Mouse (Mus musculus): ENCODE measurements around the gene Sfxn2. TPM values are rescaled to one million over a fixed set of nuclear protein-coding genes. Genes with fewer than 3 reads are reported as not detected.
A peak's percentile ranks its signal among the peaks of the same experiment; 100 is the strongest.

Gene Sfxn2
- polyA plus RNA-seq, 2 experiments: 7.4 to 15.0 TPM

DNA sequence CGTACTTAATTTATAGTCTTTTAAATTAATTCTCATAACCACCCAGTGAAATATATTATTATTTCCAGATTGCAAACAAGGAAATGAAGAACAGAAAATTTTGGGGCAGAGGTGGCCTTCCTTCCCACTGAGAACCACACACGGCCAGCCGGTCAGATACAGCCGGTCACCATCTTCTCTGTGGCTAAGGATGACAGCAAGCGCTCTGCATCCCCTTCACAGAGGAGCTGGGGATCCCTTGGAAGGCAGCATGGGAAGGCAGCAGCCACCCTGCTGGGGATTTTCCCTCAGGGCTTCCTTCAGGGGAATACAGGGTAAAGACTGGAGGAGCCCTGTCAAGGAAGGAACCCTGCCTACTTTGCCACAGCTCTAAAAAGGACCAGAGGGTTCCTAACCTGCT, 39.6 kb upstream of the Sfxn2 start:
- H3K36me3 ChIP-seq (replicated peaks; ENCODE audit: control insufficient read depth, insufficient read depth, low read depth): no peaks in the 10 kb centered on the region
- H3K4me1 ChIP-seq (replicated peaks; ENCODE audit: control insufficient read depth in 2 of 2, insufficient read depth in 2 of 2, low read length in 1 of 2): peaks cover 20 to 29% of the 10 kb centered on the region in 2 experiments
- ATAC-seq (ENCODE audit: insufficient read depth) (no peak), DNase-seq (ENCODE audit: low read depth in 3 of 3, low spot score in 3 of 3) (no peak)
- no peak overlapping the region for H3K4me3 ChIP-seq (ENCODE audit: insufficient read depth in 1 of 2, low read depth in 2 of 2, low read length in 2 of 2)
- H3K4me2 ChIP-seq (ENCODE audit: low read depth): no peak overlapping the region
- no peak for TF ChIP-seq EP300 (IDR thresholded peaks at IDR 0.05; ENCODE audit: low read depth)
- no peak for TF ChIP-seq CTCF (IDR thresholded peaks at IDR 0.05; ENCODE audit: low read depth)
- 73% methylated on average over 5 of the region's 5 CpGs for WGBS (ENCODE audit: insufficient replicate concordance)
- no peaks in the 10 kb centered on the region for H3K27me3 ChIP-seq (ENCODE audit: control insufficient read depth, insufficient read depth, low read length)
- no peaks in the 10 kb centered on the region for H3K9me3 ChIP-seq (ENCODE audit: control insufficient read depth, low read length)
- H3K27ac ChIP-seq: no peak overlapping the region
- no peak overlapping the region for H3K9ac ChIP-seq (replicated peaks)

DNA sequence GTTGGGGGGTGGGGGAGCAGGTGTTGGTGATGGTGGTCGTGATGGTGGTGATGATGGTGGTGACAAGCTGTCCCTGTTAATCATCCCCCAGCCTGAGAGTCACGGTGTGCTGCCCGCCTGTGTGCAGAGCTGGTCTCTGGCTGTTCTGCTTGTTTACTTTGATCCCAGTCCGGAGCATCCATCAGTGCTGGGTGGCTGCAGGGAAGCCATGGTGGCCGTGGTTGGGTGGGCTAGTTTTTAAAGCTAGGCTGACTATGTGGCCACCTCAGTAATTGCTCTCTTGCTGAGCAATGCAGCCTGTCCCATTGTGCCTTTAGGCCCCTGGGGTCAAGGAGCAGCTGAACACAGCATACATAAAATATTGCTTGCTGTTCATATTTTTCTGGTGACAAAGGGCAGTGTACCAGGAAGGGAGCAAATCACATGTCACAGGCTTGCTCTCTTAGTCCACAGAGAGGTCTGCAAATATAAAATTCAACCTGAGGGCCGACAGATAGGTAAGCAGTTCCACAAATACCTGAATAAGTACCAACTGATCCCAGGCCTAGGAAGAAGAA, 38.5 kb upstream of the Sfxn2 start:
- 44% methylated on average over 6 of the region's 6 CpGs for WGBS (ENCODE audit: insufficient replicate concordance)
- Histone ChIP-seq H3K36me3 (replicated peaks; ENCODE audit: control insufficient read depth, insufficient read depth, low read depth) (no peaks in the 10 kb centered on the region), H3K4me1 (replicated peaks; ENCODE audit: control insufficient read depth in 2 of 2, insufficient read depth in 2 of 2, low read length in 1 of 2) (peaks cover 15 to 25% of the 10 kb centered on the region in 2 experiments), H3K9me3 (ENCODE audit: control insufficient read depth, low read length) (no peaks in the 10 kb centered on the region), H3K4me3 (ENCODE audit: insufficient read depth in 1 of 2, low read depth in 2 of 2, low read length in 2 of 2) (no peak overlapping the region), H3K4me2 (ENCODE audit: low read depth) (no peak overlapping the region), H3K9ac (replicated peaks) (no peak overlapping the region), H3K27me3 (ENCODE audit: control insufficient read depth, insufficient read depth, low read length) (no peaks in the 10 kb centered on the region), H3K27ac (no peak overlapping the region)
- TF ChIP-seq EP300 (IDR thresholded peaks at IDR 0.05; ENCODE audit: low read depth) (no peak), CTCF (IDR thresholded peaks at IDR 0.05; ENCODE audit: low read depth) (no peak)
- no peak for ATAC-seq (ENCODE audit: insufficient read depth)
- no peak for DNase-seq (ENCODE audit: low read depth in 3 of 3, low spot score in 3 of 3)

DNA sequence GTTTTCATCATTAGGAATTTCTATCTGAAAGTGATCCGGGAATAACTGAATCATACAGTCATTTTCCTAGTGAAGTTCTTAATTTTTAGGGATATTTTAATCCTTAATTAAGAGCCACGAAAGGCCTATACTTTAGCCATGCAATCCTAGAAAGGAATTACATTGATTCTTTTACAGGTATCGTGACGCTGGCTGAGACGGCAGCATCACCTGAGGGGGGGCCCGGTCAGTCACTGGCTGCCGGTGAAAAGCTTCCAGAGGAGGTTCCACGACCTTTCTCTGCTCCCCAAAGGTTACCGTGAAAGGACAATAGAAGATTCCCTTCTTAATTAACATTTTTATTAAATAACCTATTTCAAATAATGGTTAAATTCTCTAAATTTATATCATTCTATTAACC, 35.8 kb upstream of the Sfxn2 start:
- Histone ChIP-seq H3K4me1 (replicated peaks; ENCODE audit: control insufficient read depth in 2 of 2, insufficient read depth in 2 of 2, low read length in 1 of 2) (peaks cover 2 to 7% of the 10 kb centered on the region in 2 experiments), H3K27ac (no peak overlapping the region), H3K4me3 (ENCODE audit: insufficient read depth in 1 of 2, low read depth in 2 of 2, low read length in 2 of 2) (no peak overlapping the region), H3K36me3 (replicated peaks; ENCODE audit: control insufficient read depth, insufficient read depth, low read depth) (no peaks in the 10 kb centered on the region), H3K4me2 (ENCODE audit: low read depth) (no peak overlapping the region), H3K27me3 (ENCODE audit: control insufficient read depth, insufficient read depth, low read length) (no peaks in the 10 kb centered on the region), H3K9me3 (ENCODE audit: control insufficient read depth, low read length) (no peaks in the 10 kb centered on the region), H3K9ac (replicated peaks) (no peak overlapping the region)
- TF ChIP-seq EP300 (IDR thresholded peaks at IDR 0.05; ENCODE audit: low read depth): no peak
- no peak for TF ChIP-seq CTCF (IDR thresholded peaks at IDR 0.05; ENCODE audit: low read depth)
- WGBS (ENCODE audit: insufficient replicate concordance): 81% methylated on average over 9 of the region's 9 CpGs
- DNase-seq (ENCODE audit: low read depth in 3 of 3, low spot score in 3 of 3): no peak
- no peak for ATAC-seq (ENCODE audit: insufficient read depth)

DNA sequence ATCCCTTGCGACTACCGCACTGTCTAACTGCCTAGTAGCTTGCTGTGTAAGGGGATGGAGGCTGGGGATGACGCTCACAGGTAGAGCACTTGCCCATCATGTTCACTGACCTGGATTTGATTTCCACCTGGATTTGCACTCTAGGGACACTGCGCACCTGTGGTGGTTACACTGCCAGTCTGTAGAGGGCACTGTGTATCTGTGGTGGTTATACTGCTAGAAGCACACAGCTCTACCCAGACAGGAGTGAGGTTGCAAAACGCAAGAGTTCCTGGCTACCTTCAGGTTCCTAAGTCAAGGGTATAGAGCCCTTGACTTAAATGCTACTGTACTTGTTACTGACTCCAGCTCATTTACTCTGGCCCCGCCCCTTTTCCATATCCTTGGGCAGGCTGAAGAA, 35.0 kb upstream of the Sfxn2 start:
- no peak for DNase-seq (ENCODE audit: low read depth in 3 of 3, low spot score in 3 of 3)
- no peak for ATAC-seq (ENCODE audit: insufficient read depth)

DNA sequence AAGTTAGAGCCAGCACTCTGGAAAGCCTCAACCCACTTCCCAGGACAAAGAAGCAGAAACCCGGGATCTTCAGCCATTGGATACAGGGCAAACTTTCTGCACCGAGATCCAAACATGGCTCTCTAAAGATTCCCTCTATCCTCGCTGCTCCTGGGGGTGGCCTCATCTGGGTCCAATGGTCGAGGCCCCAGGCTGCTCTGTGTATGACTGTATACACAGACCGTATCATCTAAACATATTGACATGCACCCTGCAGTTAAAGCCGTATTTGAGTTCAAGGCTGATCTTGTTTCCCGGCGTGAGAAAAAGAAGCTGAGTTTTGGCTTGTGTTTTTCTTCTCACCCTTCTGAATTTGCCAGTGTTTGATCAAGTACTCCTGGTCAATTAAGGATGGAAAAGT, 30.4 kb upstream of the Sfxn2 start:
- DNase-seq (ENCODE audit: low read depth in 3 of 3, low spot score in 3 of 3): no peak
- Histone ChIP-seq H3K4me1 (replicated peaks; ENCODE audit: control insufficient read depth in 2 of 2, insufficient read depth in 2 of 2, low read length in 1 of 2) (peaks cover 0 to 7% of the 10 kb centered on the region in 2 experiments; a peak in 1 of 4 replicates), H3K27ac (no peak overlapping the region), H3K27me3 (ENCODE audit: control insufficient read depth, insufficient read depth, low read length) (no peaks in the 10 kb centered on the region), H3K4me2 (ENCODE audit: low read depth) (no peak overlapping the region; the same call in 1 of the 2 replicates), H3K36me3 (replicated peaks; ENCODE audit: control insufficient read depth, insufficient read depth, low read depth) (no peaks in the 10 kb centered on the region), H3K9me3 (ENCODE audit: control insufficient read depth, low read length) (no peaks in the 10 kb centered on the region), H3K9ac (replicated peaks) (no peak overlapping the region), H3K4me3 (ENCODE audit: insufficient read depth in 1 of 2, low read depth in 2 of 2, low read length in 2 of 2) (no peak overlapping the region)
- 64% methylated on average over 8 of the region's 8 CpGs for WGBS (ENCODE audit: insufficient replicate concordance)
- no peak for ATAC-seq (ENCODE audit: insufficient read depth)
- TF ChIP-seq CTCF (IDR thresholded peaks at IDR 0.05; ENCODE audit: low read depth) (no peak), EP300 (IDR thresholded peaks at IDR 0.05; ENCODE audit: low read depth) (no peak)

More for the DNA sequence above, 35.0 kb upstream of the Sfxn2 start:
- no peak overlapping the region for H3K4me3 ChIP-seq (ENCODE audit: insufficient read depth in 1 of 2, low read depth in 2 of 2, low read length in 2 of 2)
- 75% methylated on average over 6 of the region's 6 CpGs for WGBS (ENCODE audit: insufficient replicate concordance)
- no peaks in the 10 kb centered on the region for H3K36me3 ChIP-seq (replicated peaks; ENCODE audit: control insufficient read depth, insufficient read depth, low read depth)
- peaks cover 0 to 3% of the 10 kb centered on the region in 2 experiments; a peak in 1 of 4 replicates for H3K4me1 ChIP-seq (replicated peaks; ENCODE audit: control insufficient read depth in 2 of 2, insufficient read depth in 2 of 2, low read length in 1 of 2)
- no peaks in the 10 kb centered on the region for H3K9me3 ChIP-seq (ENCODE audit: control insufficient read depth, low read length)
- no peaks in the 10 kb centered on the region for H3K27me3 ChIP-seq (ENCODE audit: control insufficient read depth, insufficient read depth, low read length)
- H3K27ac ChIP-seq: no peak overlapping the region
- no peak for TF ChIP-seq EP300 (IDR thresholded peaks at IDR 0.05; ENCODE audit: low read depth)
- TF ChIP-seq CTCF (IDR thresholded peaks at IDR 0.05; ENCODE audit: low read depth): peak; percentile 73
- H3K9ac ChIP-seq (replicated peaks): no peak overlapping the region
- no peak overlapping the region for H3K4me2 ChIP-seq (ENCODE audit: low read depth)
